In genomic region chr12:101985110-101985509, GRCm38 (mm10) we compare ENCODE assay signal across 10 mouse cellular contexts. TPM values are rescaled to one million over a fixed set of nuclear protein-coding genes. Genes with fewer than 3 reads are reported as not detected.
DNase-seq lines count a peak whose midpoint lies in the region; ATAC-seq and TF ChIP-seq lines count a peak whose summit lies in the region.
"Had no signal": no experiment of that assay in that cellular context is flagged by ENCODE, and none has a peak within 500 bp of the region (broad histone marks: within the 10 kb centered on the region; RNA-seq: fewer than 3 reads in every experiment).

No protein-coding gene starts in this region.

- peak; percentile 68 for TF ChIP-seq RAD21 in CH12.LX (IDR thresholded peaks at IDR 0.05; ENCODE audit: low read depth, low read length)

- dilution Hi-C loops in CH12.LX (cut with MboI; ENCODE audit: extremely low pct_ligation_motif_present, extremely low pct_unique_long_range_greater_than_20kb, low sequenced_read_pairs), result no loop called here

- no peak overlapping the region for H3K4me3 ChIP-seq in intestine, postnatal 0 days (ENCODE audit: low read depth, low read length)
- no peak overlapping the region for H3K4me3 ChIP-seq in intestine, embryonic 15.5 days (replicated peaks)
- no peak overlapping the region for H3K4me3 ChIP-seq in CH12.LX (replicated peaks in 1 of 3; ENCODE audit: low read depth in 2 of 3, low read length in 2 of 3, poor library complexity in 1 of 3)
- H3K4me3 ChIP-seq: embryonic facial prominence, embryonic 15.5 days; heart, embryonic 13.5 days had no signal

- peak; percentile 72 for TF ChIP-seq CTCF in intestine, postnatal 0 days (IDR thresholded peaks at IDR 0.05; ENCODE audit: low read depth)
- peak in 1 of 2 experiments; percentile 68; a peak in 2 of 4 replicates for TF ChIP-seq CTCF in CH12.LX (conservative IDR thresholded peaks at IDR 0.05 in 1 of 2, IDR thresholded peaks at IDR 0.05 in 1 of 2; ENCODE audit: low read depth in 2 of 2, low read length in 2 of 2)

- no peak overlapping the region for H3K27ac ChIP-seq in intestine, postnatal 0 days (ENCODE audit: low read depth, low read length)
- H3K27ac ChIP-seq in intestine, embryonic 15.5 days, result no peak overlapping the region
- H3K27ac ChIP-seq in CH12.LX (ENCODE audit: insufficient read depth, low read depth), result no peak overlapping the region
- H3K27ac ChIP-seq: embryonic facial prominence, embryonic 15.5 days; heart, embryonic 13.5 days had no signal

- H3K27me3 ChIP-seq in intestine, postnatal 0 days (replicated peaks; ENCODE audit: control insufficient read depth, insufficient read depth, low read length), result no peaks in the 10 kb centered on the region
- H3K27me3 ChIP-seq in intestine, embryonic 15.5 days (replicated peaks), result no peaks in the 10 kb centered on the region
- no peaks in the 10 kb centered on the region for H3K27me3 ChIP-seq in CH12.LX (replicated peaks)
- H3K27me3 ChIP-seq: embryonic facial prominence, embryonic 15.5 days; heart, embryonic 13.5 days had no signal

- DNase-seq in CH12.LX (ENCODE audit: extremely low read depth) (no peak), R1 (ENCODE audit: low read depth, low spot score) (peak; percentile 25)
- peak; percentile 41 for DNase-seq in lung, postnatal 10 days
- DNase-seq in ovary, postnatal 36 days (ENCODE audit: low spot score), result no peak

- no peaks in the 10 kb centered on the region for H3K9me3 ChIP-seq in intestine, postnatal 0 days (ENCODE audit: control insufficient read depth)
- no peaks in the 10 kb centered on the region for H3K9me3 ChIP-seq in intestine, embryonic 15.5 days
- H3K9me3 ChIP-seq in CH12.LX (replicated peaks; ENCODE audit: low read length), result no peaks in the 10 kb centered on the region
- H3K9me3 ChIP-seq: embryonic facial prominence, embryonic 15.5 days; heart, embryonic 13.5 days had no signal

- no peak for TF ChIP-seq EP300 in CH12.LX (IDR thresholded peaks at IDR 0.05; ENCODE audit: low read length)

- no peak overlapping the region for H3K4me2 ChIP-seq in intestine, postnatal 0 days (replicated peaks; ENCODE audit: low read depth)
- no peak overlapping the region for H3K4me2 ChIP-seq in intestine, embryonic 15.5 days (replicated peaks)
- no peak overlapping the region for H3K4me2 ChIP-seq in CH12.LX (ENCODE audit: insufficient read depth, low read depth, poor library complexity, severe bottlenecking)
- H3K4me2 ChIP-seq: embryonic facial prominence, embryonic 15.5 days; heart, embryonic 13.5 days; midbrain, embryonic 11.5 days had no signal

- H3K4me1 ChIP-seq in intestine, postnatal 0 days (replicated peaks; ENCODE audit: control insufficient read depth, insufficient read depth, low read length), result no peaks in the 10 kb centered on the region
- H3K4me1 ChIP-seq in intestine, embryonic 15.5 days (replicated peaks), result no peaks in the 10 kb centered on the region
- H3K4me1 ChIP-seq in CH12.LX (ENCODE audit: control insufficient read depth in 1 of 2, insufficient read depth in 2 of 2), result peaks cover 3% of the 10 kb centered on the region in 2 experiments; a peak in 2 of 4 replicates
- H3K4me1 ChIP-seq: embryonic facial prominence, embryonic 15.5 days had no signal

- no peak for ATAC-seq in intestine, postnatal 0 days
- ATAC-seq in intestine, embryonic 15.5 days, result no peak
- ATAC-seq in monocyte, adult 5-6 weeks (replicated peaks; ENCODE audit: insufficient number of reproducible peaks, low FRiP score, low TSS enrichment, poor library complexity, severe bottlenecking), result no peak

- H3K9ac ChIP-seq in intestine, postnatal 0 days (ENCODE audit: low read depth, low read length), result no peak overlapping the region
- H3K9ac ChIP-seq in intestine, embryonic 15.5 days, result no peak overlapping the region
- H3K9ac ChIP-seq in CH12.LX (ENCODE audit: insufficient read depth, low read depth), result no peak overlapping the region
- H3K9ac ChIP-seq: embryonic facial prominence, embryonic 15.5 days; heart, embryonic 13.5 days had no signal

- H3K79me2 ChIP-seq in CH12.LX (replicated peaks; ENCODE audit: control insufficient read depth, extremely low read depth, insufficient read depth, poor library complexity, severe bottlenecking), result peaks cover 7% of the 10 kb centered on the region; the same call in 1 of the 2 replicates

- peaks cover 63% of the 10 kb centered on the region for H3K36me3 ChIP-seq in intestine, postnatal 0 days (ENCODE audit: control insufficient read depth, insufficient read depth)
- peaks cover 13% of the 10 kb centered on the region for H3K36me3 ChIP-seq in intestine, embryonic 15.5 days
- H3K36me3 ChIP-seq in CH12.LX (replicated peaks in 1 of 2; ENCODE audit: control insufficient read depth in 1 of 2, insufficient read depth in 1 of 2, low read length in 1 of 2), result peaks cover 53 to 79% of the 10 kb centered on the region in 2 experiments

- 44% methylated on average over 3 of the region's 3 CpGs for WGBS in intestine, postnatal 0 days
- WGBS in intestine, embryonic 15.5 days, result 53% methylated on average over 3 of the region's 3 CpGs

- in situ Hi-C loops in CH12.LX (cut with MboI; ENCODE audit: low pct_ligation_motif_present, low pct_unique_long_range_greater_than_20kb, low sequenced_read_pairs), result loop anchor here (10.0 kb wide), 2 partner anchors 200 to 400 kb away; no protein-coding TSS in a partner anchor

- TF ChIP-seq POLR2A in CH12.LX (IDR thresholded peaks at IDR 0.05; ENCODE audit: low read depth, low read length), result no peak

TF ChIP-seq in CH12.LX, 34 proteins besides CTCF, POLR2A, EP300 and RAD21:
- peak; percentile 58 for TF ChIP-seq SMC3 (IDR thresholded peaks at IDR 0.05; ENCODE audit: low read depth, low read length)
- no peak for TF ChIP-seq NRF1 (IDR thresholded peaks at IDR 0.05; ENCODE audit: low read depth, low read length)

RNA-seq across cellular contexts. Expression of gene Cpsf2, which starts 9.3 kb away (rescaled TPM):
- 12.4 and 12.7 TPM in 2 replicates for polyA plus RNA-seq in intestine, postnatal 0 days (2015; fragmentation: Nextera tagmentation; extraction: Ambion mirVana)
- 24.7 and 27.1 TPM in 2 replicates for polyA plus RNA-seq in intestine, embryonic 15.5 days (2015; fragmentation: Nextera tagmentation; extraction: Ambion mirVana)
- total RNA-seq in CH12.LX (2012; rRNA removed) (32.7 and 38.1 TPM in 2 replicates), CH12.LX (2014; rRNA removed) (42.0 and 45.5 TPM in 2 replicates)
- 34.6 and 36.1 TPM in 2 replicates for polyA plus RNA-seq in CH12.LX (2012; ENCODE audit: insufficient read length, low read depth)
- 38.9 to 40.6 TPM (median 39.6 TPM) in 3 replicates for total RNA-seq in monocyte, adult 5-6 weeks (2017)

RNA-seq across cellular contexts. Expression of gene Atxn3, which starts 27.1 kb away (rescaled TPM):
- polyA plus RNA-seq in intestine, postnatal 0 days (2015; fragmentation: Nextera tagmentation; extraction: Ambion mirVana), result 11.7 and 12.9 TPM in 2 replicates
- 14.0 and 16.4 TPM in 2 replicates for polyA plus RNA-seq in intestine, embryonic 15.5 days (2015; fragmentation: Nextera tagmentation; extraction: Ambion mirVana)
- total RNA-seq in CH12.LX (2012; rRNA removed) (10.8 and 11.2 TPM in 2 replicates), CH12.LX (2014; rRNA removed) (24.4 and 25.8 TPM in 2 replicates)
- 19.9 and 21.8 TPM in 2 replicates for polyA plus RNA-seq in CH12.LX (2012; ENCODE audit: insufficient read length, low read depth)
- total RNA-seq in monocyte, adult 5-6 weeks (2017), result 48.3 to 49.7 TPM (median 49.6 TPM) in 3 replicates

Comparison
In these comparisons a context has a peak if more than half of its experiments do, and no peak if none do; other contexts are left out.
1. DNase-seq: peak in R1 (single experiment) and lung, postnatal 10 days (single experiment); none in CH12.LX (single experiment) and ovary, postnatal 36 days (single experiment).